Mouse (Mus musculus) layer of hippocampus, adult 2 months (tissue): Measurements from ENCODE around the gene Tex22. TPM values are rescaled to one million over a fixed set of nuclear protein-coding genes. Genes with fewer than 3 reads are reported as not detected.

Experiments used
- DNase-seq, 2 experiments: peaks; one replicate each; pipeline ENCODE4 v3.0.0; 2022; ENCODE audit warnings: low spot score in 2 of 2
- H3K27ac ChIP-seq: fragments of 200-600 bp; 2 replicates; pipeline ENCODE4 v1.8.1; 2022
- H3K4me3 ChIP-seq: fragments of 200-600 bp; 2 replicates; pipeline ENCODE4 v1.8.1; 2022; ENCODE audit warnings: mild to moderate bottlenecking
- CTCF ChIP-seq: fragments of 200-600 bp; conservative IDR thresholded peaks from 2 replicates; pipeline ENCODE4 v1.8.1; 2022; ENCODE audit warnings: antibody characterized with exemption, mild to moderate bottlenecking, moderate library complexity
- total RNA-seq, 2 experiments: library from RNA; stranded (reverse); gene quantifications; 2 replicates each; pipeline ENCODE4 v1.2.3; 2021

Tex22 gene
- total RNA-seq, 2 experiments from 2014 or later: 0.81 to 2.1 TPM

DNA sequence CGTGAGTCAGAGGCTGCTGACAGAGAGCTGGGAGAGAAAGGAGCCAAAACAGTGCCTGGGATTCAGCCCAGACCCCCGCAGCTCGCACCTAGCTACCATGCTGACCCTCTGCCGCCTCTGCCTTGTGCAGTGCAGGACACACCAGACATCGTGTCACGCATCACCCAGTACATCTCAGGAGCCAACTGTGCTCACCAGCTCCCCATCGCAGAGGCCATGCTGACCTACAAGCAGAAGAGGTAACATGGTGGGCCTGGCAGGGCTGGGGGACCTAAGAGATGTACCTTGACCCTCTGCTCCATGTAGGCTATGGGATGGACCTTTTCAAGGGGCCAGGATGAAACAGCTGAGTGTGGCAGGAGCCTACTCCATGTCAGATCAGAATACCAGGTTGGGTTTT lies 10.6 kb upstream of the Tex22 start:
- DNase-seq: no peak
- TF ChIP-seq CTCF: no peak
- H3K4me3 ChIP-seq: no peak overlapping the region
- H3K27ac ChIP-seq: no peak overlapping the region

DNA sequence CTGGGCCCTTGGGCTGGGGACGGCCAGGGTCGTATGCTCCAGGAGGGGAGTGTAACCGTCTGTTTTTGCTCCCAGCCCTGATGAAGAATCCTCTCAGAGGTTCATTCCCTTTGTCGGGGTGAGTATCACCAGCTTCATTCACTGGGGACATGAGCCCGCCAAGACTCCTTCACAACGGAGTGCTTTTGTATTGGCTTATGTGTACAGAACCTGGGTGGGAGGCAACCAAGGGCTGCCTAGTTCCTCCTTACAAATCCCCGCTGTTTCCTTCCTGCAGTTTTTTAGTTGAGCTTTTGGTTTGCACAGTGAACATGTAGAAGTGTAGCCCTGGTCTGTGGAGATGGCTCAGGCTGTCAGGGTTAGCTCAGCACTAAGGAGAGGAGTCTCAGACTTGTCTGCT lies 6.3 kb upstream of the Tex22 start:
- Histone ChIP-seq H3K4me3 (no peak overlapping the region), H3K27ac (no peak overlapping the region)
- DNase-seq: no peak
- no peak for TF ChIP-seq CTCF

DNA sequence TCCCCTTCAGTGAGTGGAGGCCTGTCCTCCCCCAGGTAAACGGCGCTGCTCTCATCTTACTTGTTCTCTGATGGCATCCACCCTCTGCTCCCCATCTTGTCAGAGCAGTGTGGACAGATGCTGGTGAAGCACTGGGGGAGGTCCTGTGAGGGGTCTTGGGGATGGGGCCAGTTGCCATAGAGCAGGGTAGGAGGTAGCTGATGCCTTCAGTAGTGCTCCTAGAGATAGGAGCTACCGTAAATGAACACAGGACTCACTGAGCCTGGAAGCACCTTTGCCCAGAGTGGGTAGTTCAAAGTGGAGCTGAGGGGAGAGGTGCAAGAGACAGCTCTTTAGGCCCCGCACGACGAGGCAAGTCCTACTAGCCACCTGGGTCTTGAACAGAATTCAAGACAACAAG lies 4.9 kb upstream of the Tex22 start:
- no peak for TF ChIP-seq CTCF
- H3K4me3 ChIP-seq: no peak overlapping the region
- H3K27ac ChIP-seq: no peak overlapping the region
- DNase-seq: no peak

DNA sequence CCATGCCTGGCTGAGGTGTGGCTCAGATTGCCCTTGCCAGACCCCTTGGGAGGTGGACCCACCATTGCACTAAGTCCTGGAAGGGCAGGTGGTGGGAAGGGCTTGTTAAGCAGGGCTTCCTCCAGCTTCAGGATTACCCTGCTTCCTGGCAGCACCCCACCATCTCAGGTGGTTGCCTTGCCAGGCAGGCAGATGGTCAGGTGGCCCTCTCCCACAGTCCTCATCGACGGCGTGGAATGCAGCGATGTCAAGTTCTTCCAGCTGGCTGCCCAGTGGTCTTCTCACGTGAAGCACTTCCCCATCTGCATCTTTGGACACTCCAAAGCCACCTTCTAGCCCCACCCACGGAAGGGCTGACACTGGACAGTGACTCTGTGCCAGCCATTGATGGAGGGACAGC lies 3.0 kb upstream of the Tex22 start:
- no peak for TF ChIP-seq CTCF
- Histone ChIP-seq H3K27ac (no peak overlapping the region), H3K4me3 (no peak overlapping the region)
- DNase-seq: no peak

DNA sequence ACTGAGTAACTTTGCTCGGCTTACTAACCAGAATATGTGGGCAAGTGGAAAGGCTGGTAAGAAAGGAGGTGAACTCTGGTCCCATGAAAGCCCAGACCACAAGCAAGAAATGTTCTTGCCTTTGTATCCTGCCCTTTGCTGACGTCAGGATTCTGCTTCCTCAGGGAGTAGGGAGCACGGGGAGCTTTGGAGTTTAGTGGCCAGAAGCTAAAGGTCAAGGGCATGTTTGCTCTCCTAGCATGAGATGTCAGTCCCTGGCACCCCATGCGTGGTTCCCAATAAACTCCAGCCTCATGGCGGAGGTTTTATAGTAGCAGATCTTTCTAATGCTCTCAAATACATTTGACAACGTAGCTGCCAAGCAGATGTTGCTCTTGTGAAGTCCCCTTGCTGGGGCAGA lies 2.5 kb upstream of the Tex22 start:
- no peak overlapping the region for H3K27ac ChIP-seq
- H3K4me3 ChIP-seq: no peak overlapping the region
- TF ChIP-seq CTCF: no peak
- DNase-seq: no peak

DNA sequence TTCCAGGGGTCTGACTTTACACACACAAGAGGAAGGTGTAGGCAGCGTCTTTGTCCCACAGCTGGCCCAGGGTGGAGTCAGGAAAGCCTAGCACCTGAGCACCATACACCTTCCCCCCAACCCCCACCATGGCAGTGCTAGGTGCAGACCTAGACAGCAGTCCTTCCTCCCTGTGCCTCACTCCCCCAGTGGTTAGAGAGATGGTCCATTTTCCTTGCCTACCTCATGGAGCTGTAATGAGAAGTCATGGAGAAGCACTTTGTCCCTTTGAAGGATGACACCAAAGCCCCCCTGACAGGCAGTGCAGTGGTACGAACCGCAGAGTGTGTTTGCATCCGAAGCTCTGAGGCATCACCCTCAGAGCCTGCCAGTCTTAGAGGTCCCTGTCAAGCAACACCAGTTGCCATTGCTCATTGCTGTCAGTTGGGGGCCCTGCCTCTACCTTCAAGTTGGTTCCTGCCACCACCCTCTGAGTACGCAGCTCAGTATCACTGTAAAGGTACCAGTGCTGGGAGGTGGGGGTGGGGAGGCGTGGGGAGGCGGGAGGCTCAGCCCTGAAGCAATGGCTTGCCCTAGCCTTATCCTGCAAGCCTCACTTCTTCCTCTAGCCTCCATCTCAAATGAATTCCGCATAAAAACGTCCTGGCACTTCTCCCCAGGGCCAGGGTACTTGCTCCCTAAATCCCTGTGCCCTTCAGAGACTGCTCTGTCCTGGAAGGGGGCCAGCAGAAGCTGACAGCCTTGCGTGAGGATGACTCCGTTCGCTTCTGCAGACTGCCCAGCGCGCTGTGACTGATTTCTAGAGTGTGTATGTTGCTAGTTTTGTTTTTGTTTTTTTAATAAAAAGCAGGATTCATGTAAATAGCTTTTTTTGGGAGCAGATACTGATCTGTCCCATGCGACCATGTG lies 628 bp upstream of the Tex22 start:
- Histone ChIP-seq H3K4me3 (peak overlapping the region; percentile 64), H3K27ac (peak overlapping the region; percentile 95)
- 0 out of 2 replicates have a peak, but pooled peaks have one; percentile 19 for TF ChIP-seq CTCF
- peak in 1 of 2 experiments; percentile 19 for DNase-seq

DNA sequence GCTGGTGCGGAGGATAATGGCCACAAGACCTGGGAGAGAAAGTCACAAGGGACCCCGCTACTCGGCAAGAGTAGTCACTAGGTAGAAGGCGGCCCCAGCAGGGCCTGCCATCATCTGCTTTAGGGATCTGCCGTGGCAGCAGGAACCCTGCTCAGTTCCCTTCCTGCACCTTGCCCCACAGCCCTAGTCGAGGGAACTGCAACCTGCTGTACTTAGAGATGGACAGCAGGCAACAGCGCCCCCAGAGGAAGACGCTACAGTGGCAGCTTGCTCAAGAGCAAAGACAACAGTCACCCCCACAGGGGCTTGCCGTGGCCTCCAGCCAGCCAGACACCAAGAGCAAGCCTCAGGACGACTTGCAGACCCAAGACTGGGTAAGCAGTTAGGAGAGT lies 757 bp downstream of the Tex22 start:
- H3K4me3 ChIP-seq: peak overlapping the region; percentile 64
- DNase-seq: peak; percentile 84 to 86
- peak; percentile 98 for TF ChIP-seq CTCF
- H3K27ac ChIP-seq: peak overlapping the region; percentile 95

DNA sequence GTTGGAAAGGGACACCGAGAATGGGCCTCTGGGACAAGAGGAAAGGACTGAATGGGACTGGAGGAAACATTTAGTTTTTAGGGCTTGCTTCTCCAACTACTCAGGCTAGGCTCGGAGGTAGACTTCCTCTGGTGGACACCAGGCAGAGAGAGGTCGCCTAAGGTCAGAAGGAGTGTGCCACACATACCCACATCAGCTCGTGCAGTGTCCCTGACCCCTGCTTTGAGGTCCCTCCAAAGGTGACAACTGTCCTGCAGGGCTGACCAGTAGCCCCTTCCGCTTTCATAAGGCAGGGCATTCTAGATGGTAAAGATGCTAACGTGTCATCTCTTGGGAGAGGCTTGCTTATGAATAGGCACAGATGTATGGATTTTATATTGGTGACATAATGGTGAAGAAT lies 1.2 kb downstream of the Tex22 start:
- no peak overlapping the region for H3K4me3 ChIP-seq
- DNase-seq: no peak
- TF ChIP-seq CTCF: peak; percentile 27
- peak overlapping the region; percentile 49 for H3K27ac ChIP-seq

DNA sequence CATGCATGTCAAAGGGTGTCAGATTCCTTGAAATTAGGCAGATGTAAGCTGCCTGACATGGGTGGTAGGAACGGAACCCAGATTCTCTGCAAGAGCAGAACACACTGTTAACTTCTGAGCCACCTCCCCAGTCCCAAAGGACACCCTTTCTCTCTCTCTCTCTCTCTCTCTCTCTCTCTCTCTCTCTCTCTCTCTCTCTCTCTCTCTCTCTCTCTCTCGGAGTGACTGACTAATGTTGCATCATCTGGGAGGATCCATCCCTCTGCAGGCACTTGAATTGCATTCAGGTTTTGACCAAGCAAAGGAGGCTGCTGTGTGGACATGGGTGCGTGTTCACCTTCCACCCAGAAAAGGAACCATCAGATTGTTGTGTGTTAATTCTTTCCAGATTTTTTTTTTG lies 13.0 kb downstream of the Tex22 start:
- TF ChIP-seq CTCF: no peak
- DNase-seq: no peak
- H3K27ac ChIP-seq: no peak overlapping the region
- no peak overlapping the region for H3K4me3 ChIP-seq

DNA sequence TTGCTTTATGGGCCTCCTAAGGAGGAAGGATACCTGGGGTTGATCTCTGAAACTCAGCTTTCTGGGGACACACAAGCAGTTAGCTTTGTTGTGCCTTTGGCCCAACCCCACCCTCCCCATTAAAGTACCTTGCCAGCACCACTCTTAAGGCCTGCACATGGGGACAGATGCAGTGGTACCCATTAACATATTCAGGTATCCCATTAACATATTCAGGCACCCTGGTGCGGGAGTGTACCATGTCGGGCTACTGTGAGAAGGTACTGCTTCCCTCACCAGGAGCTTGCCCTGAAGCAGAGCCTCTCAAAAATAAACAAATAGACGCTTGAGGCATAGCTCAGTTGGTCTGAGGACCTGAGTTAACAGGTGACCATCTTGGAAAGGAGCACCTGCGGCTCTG lies 13.7 kb downstream of the Tex22 start:
- TF ChIP-seq CTCF: no peak
- DNase-seq: no peak
- no peak overlapping the region for H3K4me3 ChIP-seq
- H3K27ac ChIP-seq: no peak overlapping the region

DNA sequence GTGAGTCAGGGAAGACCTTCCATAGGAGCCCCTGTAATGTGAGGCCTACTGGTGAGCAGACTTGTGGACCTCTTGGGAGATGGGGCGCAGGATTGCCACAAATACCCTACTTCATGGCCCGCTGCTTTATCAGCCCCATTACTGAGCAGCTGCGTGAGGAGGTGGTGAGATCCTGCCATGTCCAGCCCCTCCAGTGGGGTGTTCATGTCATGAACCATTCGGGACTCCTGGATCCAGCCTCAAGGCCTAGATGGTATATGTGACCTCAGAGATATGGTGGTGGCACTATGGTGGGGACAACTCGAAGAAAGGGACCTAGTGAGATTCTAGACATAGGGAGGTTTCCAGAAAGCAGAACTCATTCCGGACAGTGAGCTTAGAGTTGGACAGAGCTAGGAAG lies 14.8 kb downstream of the Tex22 start:
- no peak for DNase-seq
- H3K4me3 ChIP-seq: no peak overlapping the region
- no peak overlapping the region for H3K27ac ChIP-seq
- no peak for TF ChIP-seq CTCF

DNA sequence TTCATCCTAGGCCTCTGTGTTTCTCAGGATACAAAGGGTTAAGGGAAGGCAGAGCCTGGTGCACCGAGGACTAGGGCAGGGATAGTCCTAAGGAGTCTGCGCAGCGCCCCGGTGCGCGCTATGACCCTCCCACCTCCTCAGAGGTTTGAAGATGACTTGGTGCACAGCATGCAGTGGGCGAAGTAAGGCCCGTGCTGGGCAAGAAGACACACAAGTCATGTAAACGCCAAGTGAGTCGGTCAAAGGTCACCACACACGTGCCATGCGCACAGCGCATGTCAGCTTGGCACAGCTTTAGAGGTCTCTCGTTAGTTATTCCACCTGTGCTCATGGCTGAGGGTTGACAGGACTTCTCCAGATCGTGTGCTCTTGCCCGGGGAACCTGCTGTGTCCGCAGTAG lies 15.8 kb downstream of the Tex22 start:
- no peak for TF ChIP-seq CTCF
- H3K27ac ChIP-seq: no peak overlapping the region
- DNase-seq: no peak
- H3K4me3 ChIP-seq: no peak overlapping the region

DNA sequence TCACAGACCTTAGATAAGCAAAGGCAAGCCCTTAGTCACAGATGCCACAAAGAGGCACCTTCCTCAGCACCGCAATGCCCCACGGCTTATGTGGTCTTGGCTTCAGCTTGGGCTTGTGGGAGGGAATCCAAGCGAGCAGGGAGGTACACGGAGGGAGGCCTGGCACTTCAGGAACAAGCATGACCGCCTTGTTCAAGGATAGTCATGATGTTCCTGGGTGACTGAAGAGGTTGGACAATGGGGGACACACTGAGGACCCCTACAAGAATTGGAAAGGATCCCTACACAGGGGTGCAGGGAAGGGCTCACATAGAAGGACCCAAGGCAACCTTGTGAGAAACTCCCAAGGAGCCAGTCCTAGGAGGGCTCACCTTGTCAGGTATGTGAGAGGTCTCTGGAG lies 22.7 kb downstream of the Tex22 start:
- DNase-seq: no peak
- Histone ChIP-seq H3K27ac (peak overlapping the region; percentile 94; the same call in 1 of the 2 replicates), H3K4me3 (peak overlapping the region; percentile 84)
- no peak for TF ChIP-seq CTCF

DNA sequence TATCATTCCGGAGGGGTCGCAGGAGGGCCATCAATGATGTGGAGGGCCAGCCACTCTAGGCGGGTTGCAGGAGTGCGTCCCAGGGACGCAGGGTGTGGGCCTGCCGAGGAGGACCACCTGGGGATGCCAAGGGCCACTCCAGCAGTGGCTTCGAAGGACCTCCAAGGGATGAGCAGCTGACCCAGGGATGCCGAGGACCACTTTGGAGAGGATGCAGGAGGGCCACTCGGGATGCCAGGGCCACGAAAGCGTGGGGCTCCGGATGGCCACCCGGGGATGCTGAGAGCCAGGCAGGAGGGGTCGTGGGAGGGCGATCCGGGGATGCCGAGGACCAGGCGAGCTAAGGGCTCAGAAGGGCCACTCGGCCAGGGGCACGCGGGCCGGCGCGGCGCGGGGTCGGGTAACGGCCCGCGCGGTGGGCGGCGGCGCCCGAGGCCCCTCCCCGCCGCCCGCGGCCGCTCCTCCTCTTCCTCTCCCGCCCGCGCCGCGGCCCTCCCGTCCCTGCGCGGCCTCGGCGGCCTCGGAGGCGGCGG lies 23.5 kb downstream of the Tex22 start, which contains the start of gene Mta1:
TSS of gene Mta1 (plus strand) at position 530 of the 533 bp plus-strand sequence.
- peak in 1 of 2 experiments; percentile 45 for DNase-seq
- no peak for TF ChIP-seq CTCF
- H3K4me3 ChIP-seq: peak within 1 kb of the TSS; percentile 84
- H3K27ac ChIP-seq: peak within 1 kb of the TSS; percentile 94
